Mouse (Mus musculus) large intestine, adult 2 months (tissue): ENCODE results near the gene Daam2. TPM values are rescaled to one million over a fixed set of nuclear protein-coding genes. Genes with fewer than 3 reads are reported as not detected.

Experiments used
- DNase-seq: peaks from one replicate; pipeline ENCODE4 v3.0.0-alpha.2; 2012; ENCODE audit warnings: low read depth, low spot score
- WGBS: fragments of 180-500 bp; shearing (Covaris S2); methylation state at CpG from one replicate; pipeline ENCODE4 v1.1.7; 2018; 5-methylcytosine and 5-hydroxymethylcytosine counted together
- polyA plus RNA-seq: library from polyadenylated mRNA; depleted of rRNA; stranded (reverse); fragments of >200 nt; gene quantifications from 2 replicates; pipeline ENCODE4 v1.2.3, GENCODE M21; 2012; rRNA removed

Gene Daam2
- polyA plus RNA-seq: 2.6 and 4.0 TPM in 2 replicates

GRCm38 (mm10) chr17:49563830-49564470 lies at the start of gene Daam2:
TSS of gene Daam2 (minus strand) at chr17:49564343.
- DNase-seq: no peak
- WGBS: 3% methylated on average over 38 of the region's 38 CpGs

GRCm38 (mm10) chr17:49610296-49610695 lies 46.2 kb upstream of the Daam2 start:
- no peak for DNase-seq
- WGBS: 55% methylated on average over 8 of the region's 8 CpGs

GRCm38 (mm10) chr17:49607351-49608027 lies 43.3 kb upstream of the Daam2 start:
- DNase-seq: no peak
- WGBS: 69% methylated on average over 7 of the region's 7 CpGs

- 66% methylated on average over 4 of the region's 4 CpGs for WGBS
- no peak for DNase-seq
Observed at GRCm38 (mm10) chr17:49605397-49605796, 41.3 kb upstream of the Daam2 start.

GRCm38 (mm10) chr17:49590051-49590450 lies 25.9 kb upstream of the Daam2 start:
- no peak for DNase-seq
- 43% methylated on average over 8 of the region's 8 CpGs for WGBS

GRCm38 (mm10) chr17:49582471-49582870 lies 18.3 kb upstream of the Daam2 start:
- no peak for DNase-seq
- 62% methylated on average over 11 of the region's 11 CpGs for WGBS

- 93% methylated on average over 3 of the region's 3 CpGs for WGBS
Observed at GRCm38 (mm10) chr17:49577321-49577720, 13.2 kb upstream of the Daam2 start.

GRCm38 (mm10) chr17:49568717-49569116 lies 4.6 kb upstream of the Daam2 start:
- no peak for DNase-seq
- WGBS: 74% methylated on average over 8 of the region's 8 CpGs

More at GRCm38 (mm10) chr17:49577321-49577720, 13.2 kb upstream of the Daam2 start:
- DNase-seq: no peak

GRCm38 (mm10) chr17:49564489-49564888 lies 346 bp upstream of the Daam2 start:
- WGBS: 34% methylated on average over 3 of the region's 3 CpGs
- no peak for DNase-seq

GRCm38 (mm10) chr17:49563416-49563780 lies 745 bp downstream of the Daam2 start:
- DNase-seq: no peak
- 12% methylated on average over 4 of the region's 4 CpGs for WGBS

- no peak for DNase-seq
- WGBS: 23% methylated on average over 5 of the region's 5 CpGs
Observed at GRCm38 (mm10) chr17:49562701-49563415, 1.3 kb downstream of the Daam2 start.

GRCm38 (mm10) chr17:49561985-49562384 lies 2.2 kb downstream of the Daam2 start:
- whole genome bisulfite sequencing: 60% methylated on average over 4 of the region's 4 CpGs
- no peak for DNase-seq

- WGBS: 39% methylated on average over 5 of the region's 5 CpGs
- no peak for DNase-seq
Observed at GRCm38 (mm10) chr17:49559786-49560289, 4.3 kb downstream of the Daam2 start.

- no peak for DNase-seq
- WGBS: 44% methylated on average over 3 of the region's 3 CpGs
Observed at GRCm38 (mm10) chr17:49556169-49556568, 8.0 kb downstream of the Daam2 start.

GRCm38 (mm10) chr17:49551991-49552390 lies 12.2 kb downstream of the Daam2 start:
- DNase-seq: no peak
- 81% methylated on average over 7 of the region's 7 CpGs for whole genome bisulfite sequencing

GRCm38 (mm10) chr17:49551465-49551864 lies 12.7 kb downstream of the Daam2 start:
- DNase-seq: no peak
- 90% methylated on average over 2 of the region's 2 CpGs for WGBS

- 41% methylated on average over 4 of the region's 4 CpGs for WGBS
- DNase-seq: no peak
Observed at GRCm38 (mm10) chr17:49545997-49546396, 18.1 kb downstream of the Daam2 start.

GRCm38 (mm10) chr17:49545424-49545823 lies 18.7 kb downstream of the Daam2 start:
- DNase-seq: no peak
- 49% methylated on average over 4 of the region's 4 CpGs for WGBS

GRCm38 (mm10) chr17:49544561-49544960 lies 19.6 kb downstream of the Daam2 start:
- WGBS: 96% methylated on average over 2 of the region's 2 CpGs
- no peak for DNase-seq

- 87% methylated on average over 14 of the region's 14 CpGs for WGBS
- no peak for DNase-seq
Observed at GRCm38 (mm10) chr17:49540706-49541105, 23.4 kb downstream of the Daam2 start.
